Mouse (Mus musculus) layer of hippocampus, adult 2 months (tissue): ENCODE measurements around the gene Tarbp1. TPM values are rescaled to one million over a fixed set of nuclear protein-coding genes. Genes with fewer than 3 reads are reported as not detected.

Source experiments
- DNase-seq, 2 experiments: peaks; one replicate each; pipeline ENCODE4 v3.0.0; 2022; ENCODE audit warnings: low spot score in 2 of 2
- H3K27ac ChIP-seq: fragments of 200-600 bp; 2 replicates; pipeline ENCODE4 v1.8.1; 2022
- H3K4me3 ChIP-seq: fragments of 200-600 bp; 2 replicates; pipeline ENCODE4 v1.8.1; 2022; ENCODE audit warnings: mild to moderate bottlenecking
- CTCF ChIP-seq: fragments of 200-600 bp; conservative IDR thresholded peaks from 2 replicates; pipeline ENCODE4 v1.8.1; 2022; ENCODE audit warnings: antibody characterized with exemption, mild to moderate bottlenecking, moderate library complexity
- total RNA-seq, 2 experiments: library from RNA; stranded (reverse); gene quantifications; 2 replicates each; pipeline ENCODE4 v1.2.3; 2021

The Tarbp1 gene
- total RNA-seq, 2 experiments from 2014 or later, result 4.6 to 4.9 TPM

DNA sequence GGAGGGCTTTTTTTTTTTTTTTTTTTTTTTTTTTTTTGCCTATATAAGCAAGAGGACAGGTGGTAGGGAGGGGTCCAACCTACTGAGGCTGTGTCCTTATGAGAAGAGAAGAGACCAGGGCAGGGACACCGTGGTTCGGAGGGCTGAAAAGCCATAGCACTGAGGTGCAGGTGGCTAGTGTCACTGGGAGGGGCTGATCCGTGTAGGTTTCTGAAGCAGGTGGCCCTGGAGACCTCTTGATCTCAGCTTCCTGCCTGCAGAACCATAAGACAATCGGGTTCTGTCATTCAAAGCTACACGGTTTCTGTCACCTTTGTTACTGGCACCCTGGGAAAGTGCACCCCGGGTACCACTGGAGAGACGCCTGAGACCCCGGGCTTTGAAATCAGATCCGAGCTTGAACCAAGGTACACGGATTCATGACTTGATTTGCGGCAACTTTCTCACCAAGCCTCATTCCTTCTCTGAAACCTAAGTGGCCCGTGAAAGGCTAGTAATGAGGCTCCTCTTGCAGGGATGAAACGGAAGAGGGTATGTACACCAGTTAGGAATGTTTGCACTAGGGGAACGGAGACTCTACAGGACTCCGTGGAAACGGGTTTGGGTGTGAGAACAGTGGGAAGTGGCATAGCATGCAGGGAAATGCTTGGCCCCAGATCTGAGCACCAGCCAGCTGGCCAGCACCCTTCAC, 29.8 kb upstream of the Tarbp1 start:
- no peak overlapping the region for H3K4me3 ChIP-seq
- no peak overlapping the region for H3K27ac ChIP-seq
- DNase-seq, result no peak
- TF ChIP-seq CTCF, result no peak

DNA sequence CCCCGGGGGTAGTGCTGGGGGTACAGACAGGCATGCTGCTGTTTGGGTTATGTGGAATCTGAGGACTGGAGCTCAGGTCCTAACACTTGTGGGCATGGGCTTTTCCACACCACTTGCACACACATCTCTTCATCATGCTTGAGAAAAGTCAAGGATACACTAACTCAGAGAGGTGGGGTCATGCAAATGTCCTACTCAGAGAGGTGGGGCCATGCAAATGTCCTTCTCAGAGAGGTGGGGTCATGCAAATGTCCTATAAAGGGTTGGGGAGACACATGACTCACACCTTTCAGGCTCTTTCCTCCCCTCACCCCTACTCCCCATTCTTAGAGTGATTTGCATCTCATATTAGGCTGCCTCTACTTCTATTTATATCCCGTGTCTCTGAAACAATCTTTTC, 27.9 kb upstream of the Tarbp1 start:
- H3K27ac ChIP-seq, result no peak overlapping the region
- no peak for DNase-seq
- no peak for TF ChIP-seq CTCF
- H3K4me3 ChIP-seq, result no peak overlapping the region

DNA sequence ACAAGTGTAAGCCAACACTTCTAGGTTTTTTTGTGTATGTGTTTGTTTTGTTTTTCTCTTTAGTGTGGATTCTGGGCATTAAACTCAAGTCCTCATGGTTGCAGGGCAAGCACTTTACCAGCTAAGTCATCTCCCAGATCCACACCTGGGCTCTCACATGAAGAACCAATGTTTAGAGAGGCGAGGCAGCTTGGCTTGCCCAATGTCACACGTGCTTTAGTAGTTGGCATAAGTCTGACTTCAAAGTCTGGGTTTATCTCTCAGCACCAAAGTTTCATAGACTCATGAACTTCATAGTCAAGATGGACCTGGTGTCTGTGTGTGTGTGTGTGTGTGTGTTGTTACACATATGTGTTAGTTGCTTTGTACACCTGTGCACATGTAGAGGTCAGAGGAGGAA, 24.5 kb upstream of the Tarbp1 start:
- no peak overlapping the region for H3K27ac ChIP-seq

DNA sequence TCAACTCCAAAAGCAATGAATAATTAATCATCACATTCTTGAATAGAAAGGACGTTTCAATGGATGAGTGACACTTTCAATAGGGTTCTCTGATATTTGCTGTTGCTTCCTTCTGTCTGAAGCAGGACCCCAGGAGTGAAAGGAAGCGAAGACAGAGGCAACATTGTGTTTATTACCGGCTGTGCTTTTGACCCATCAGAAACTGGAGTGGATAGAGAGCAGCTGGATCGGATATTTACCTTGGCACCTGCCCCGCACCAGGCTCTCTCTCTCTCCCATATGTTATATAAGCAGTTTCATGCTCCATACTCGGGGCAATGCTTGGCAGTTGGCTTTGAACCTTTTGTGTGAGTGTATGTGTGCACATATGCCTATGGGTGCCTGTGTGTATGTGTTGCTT, 23.6 kb upstream of the Tarbp1 start:
- TF ChIP-seq CTCF, result no peak
- DNase-seq, result no peak
- no peak overlapping the region; the same call in 1 of the 2 replicates for H3K4me3 ChIP-seq
- H3K27ac ChIP-seq, result peak overlapping the region; percentile 95

More for the DNA sequence above, 24.5 kb upstream of the Tarbp1 start:
- no peak for DNase-seq
- no peak overlapping the region for H3K4me3 ChIP-seq
- TF ChIP-seq CTCF, result no peak

DNA sequence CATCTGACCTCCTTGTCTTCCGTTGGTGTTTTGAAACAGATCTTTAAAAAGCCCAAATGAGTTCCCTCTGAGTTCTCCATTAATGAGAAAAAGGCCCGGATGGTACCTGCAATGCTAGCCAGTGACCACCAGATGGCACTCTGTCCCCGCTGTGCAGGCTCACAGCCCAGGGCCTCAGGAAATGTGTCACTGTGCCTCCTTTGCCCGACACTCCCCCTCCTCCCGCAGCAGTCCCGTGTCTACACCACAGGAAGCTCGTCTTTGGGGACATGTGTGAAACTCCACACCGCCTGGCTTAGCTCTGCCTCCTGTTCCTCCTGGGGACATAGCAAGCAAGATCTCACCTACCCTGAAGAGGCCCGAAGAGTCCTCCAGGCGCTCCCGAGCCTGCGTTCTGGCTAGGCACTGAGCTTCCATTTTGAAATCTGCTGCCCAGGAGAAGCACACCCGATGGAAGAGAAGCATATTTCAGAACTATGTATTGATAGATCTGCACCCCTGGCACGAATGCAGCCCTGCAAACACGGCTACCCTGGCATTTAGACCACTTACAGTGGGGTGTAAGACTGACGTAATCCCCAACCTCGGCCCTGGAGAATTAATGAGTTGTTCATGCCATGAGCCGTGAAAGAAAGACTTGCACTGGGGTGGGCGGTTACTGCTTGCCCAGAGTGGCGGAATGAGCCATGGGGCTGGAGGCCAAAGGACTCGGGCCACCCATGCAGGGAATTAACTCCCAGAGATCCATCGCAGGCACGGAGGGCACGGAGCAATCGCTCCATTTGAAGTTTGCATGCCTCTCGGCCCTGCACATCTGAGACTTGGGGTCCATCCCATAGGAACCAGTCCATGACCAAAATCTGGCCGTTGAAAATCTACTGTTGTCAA, 22.9 kb upstream of the Tarbp1 start:
- DNase-seq, result peak; percentile 93 to 96
- peak; percentile 100 for TF ChIP-seq CTCF
- H3K27ac ChIP-seq, result peak overlapping the region; percentile 95
- peak overlapping the region; percentile 53 for H3K4me3 ChIP-seq

DNA sequence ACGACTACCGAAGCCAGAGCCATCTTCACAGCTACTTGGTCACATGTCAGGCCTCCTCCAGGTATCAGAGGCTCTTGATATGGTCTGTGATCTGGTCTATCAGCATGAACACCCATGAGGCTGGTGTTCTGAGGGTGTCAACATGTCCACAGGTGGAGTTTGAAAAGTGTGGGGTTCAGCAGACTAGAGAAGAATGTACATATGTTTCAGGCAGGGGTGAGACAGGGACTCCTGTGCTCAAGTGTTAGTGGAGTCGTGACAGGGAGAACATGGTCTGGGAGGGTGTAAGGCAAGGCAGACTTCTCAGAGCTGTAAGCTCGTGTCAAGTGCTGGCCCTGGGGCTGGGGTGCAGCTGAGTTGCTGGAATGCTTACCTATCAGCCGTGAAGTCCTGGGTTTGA, 22.1 kb upstream of the Tarbp1 start:
- Histone ChIP-seq H3K4me3 (no peak overlapping the region), H3K27ac (peak overlapping the region; percentile 95)
- TF ChIP-seq CTCF, result no peak
- no peak for DNase-seq

DNA sequence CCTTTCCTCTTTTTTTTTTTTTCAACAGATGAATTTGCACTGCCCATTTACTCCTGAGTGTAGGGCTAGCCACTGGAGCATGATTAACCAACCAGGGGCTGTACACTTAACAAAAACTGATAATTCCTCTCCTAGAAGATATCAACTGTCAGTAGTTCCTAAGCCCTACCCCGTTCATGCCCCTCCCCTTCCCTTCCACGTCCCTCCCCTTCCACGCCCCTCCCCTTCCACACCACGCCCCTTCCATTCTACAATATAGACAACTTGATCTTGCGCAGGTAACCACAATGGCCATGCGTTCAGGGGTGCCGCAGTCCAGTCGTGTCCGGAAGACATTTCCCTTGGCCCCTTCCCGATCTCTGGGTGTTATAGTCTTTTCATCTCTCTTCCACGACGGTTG, 20.6 kb upstream of the Tarbp1 start:
- DNase-seq, result no peak
- no peak overlapping the region for H3K27ac ChIP-seq
- no peak for TF ChIP-seq CTCF
- no peak overlapping the region for H3K4me3 ChIP-seq

DNA sequence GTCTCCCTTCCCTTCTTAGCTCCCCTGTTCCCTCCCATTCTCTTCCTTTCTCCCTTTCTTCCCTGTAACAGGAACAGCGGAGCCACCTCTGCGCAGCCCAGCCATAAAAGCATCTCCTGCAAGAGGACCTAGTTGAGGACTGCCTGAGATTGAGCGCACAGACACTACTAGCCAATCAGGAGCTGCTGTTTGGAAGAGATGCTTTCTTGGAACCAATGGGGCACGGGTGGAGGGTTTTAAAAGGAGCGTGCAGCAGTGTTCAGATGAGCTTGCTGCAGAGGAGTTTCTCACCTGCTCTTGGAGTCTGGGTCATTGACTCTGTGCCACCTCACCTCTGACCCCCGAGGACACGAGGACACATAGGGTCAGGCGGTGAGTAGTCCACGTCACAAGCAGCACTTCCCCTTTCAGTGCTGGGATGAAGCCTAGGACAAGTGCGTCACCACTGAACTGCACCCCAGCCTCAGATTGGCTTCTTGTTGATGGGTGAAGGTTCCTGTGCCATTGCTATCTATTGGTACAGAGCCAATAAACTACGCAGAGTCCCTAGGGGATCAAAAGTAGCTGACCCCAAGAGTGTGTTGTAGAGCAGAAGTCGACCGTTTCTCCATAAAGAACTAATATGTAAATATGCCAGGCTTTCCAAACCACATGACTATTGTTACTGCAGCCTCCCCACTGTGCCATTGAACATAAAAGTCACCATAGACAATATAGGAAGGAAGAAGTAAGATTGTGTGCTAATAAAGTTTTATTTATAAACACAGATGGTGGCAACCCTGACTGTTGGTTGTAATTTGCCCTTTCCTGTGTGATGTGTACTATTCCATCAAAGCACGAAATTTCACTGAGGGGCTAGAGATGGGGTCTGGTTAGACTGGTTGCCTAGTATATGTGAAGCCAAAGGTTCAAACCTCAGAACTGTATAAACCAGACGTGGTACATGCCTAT, 19.6 kb upstream of the Tarbp1 start:
- TF ChIP-seq CTCF, result no peak
- no peak overlapping the region for H3K27ac ChIP-seq
- DNase-seq, result no peak
- H3K4me3 ChIP-seq, result no peak overlapping the region

DNA sequence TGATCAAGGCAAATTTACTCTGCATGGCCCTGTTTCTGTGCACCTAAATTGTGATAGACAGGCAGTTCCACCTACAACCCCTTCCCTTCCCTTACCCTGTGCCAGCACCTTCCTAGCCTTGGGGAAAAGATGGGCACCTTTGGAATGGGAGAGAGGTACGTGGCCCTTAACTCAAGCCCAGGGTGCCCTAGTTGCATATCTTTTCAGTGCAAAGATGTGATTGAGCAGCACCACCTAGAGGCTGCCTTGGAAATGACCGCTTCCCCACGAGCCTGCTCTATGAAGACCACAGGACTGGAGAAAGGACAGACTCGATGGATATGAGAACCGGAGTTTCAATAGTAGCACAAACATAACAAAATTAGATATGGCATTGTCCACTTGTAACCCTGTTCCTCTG, 8.1 kb upstream of the Tarbp1 start:
- peak; percentile 55 to 83 for DNase-seq
- Histone ChIP-seq H3K27ac (no peak overlapping the region), H3K4me3 (no peak overlapping the region)
- peak; percentile 96 for TF ChIP-seq CTCF

DNA sequence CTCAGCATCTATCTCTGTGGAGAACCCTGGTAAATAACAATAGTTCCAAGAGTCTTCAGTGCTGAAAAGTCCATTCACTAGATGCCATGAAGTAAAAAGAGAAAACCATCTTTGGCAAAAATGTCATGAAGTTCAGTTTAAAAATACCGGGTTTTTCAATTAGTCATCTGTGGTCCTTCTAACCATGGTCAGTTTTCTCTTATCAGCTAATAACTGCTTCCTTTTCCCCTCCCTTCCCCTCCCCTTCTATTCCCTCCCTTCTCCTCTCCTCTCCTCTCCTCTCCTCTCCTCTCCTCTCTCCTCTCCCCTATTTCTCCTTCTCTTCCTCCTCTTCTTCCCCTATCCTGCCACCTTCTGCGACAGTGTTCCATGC, 7.5 kb upstream of the Tarbp1 start:
- TF ChIP-seq CTCF, result no peak
- DNase-seq, result no peak
- H3K27ac ChIP-seq, result no peak overlapping the region
- no peak overlapping the region for H3K4me3 ChIP-seq

DNA sequence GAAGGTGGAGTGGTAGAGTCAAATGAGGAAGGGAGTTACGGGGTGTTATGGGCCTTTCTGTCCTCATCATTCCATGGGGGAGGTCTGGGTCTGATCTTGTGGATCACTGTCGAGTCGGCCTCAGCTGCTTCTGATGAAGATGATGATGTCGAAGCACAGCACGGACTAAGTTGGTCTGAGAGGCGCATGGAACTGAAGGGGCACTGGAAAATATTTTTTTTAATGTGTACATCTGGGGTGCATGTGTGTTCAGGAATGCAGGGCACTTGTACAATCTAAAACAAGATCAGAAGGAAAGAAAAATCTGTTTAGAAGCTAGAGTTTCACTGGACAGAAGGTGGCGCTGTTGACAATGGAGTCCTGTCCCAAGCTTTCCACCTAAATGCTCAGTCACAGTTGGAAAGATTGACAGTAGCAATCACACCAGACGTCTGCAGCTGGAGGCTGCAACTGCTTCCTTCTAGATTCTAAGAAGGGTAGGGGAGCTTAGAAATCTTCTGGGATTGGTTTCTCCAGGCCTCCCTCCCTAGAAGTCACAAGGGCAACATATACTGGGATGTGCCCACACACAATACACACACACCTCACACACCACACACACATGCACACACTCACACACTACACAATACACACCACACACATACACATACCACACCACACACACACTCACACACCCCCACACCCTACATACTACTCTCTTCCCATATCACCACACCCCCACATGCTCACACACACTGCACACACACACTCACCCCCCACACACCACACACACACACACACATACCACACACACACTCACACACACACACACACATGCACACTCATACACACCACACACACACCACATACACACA, 6.9 kb upstream of the Tarbp1 start:
- H3K4me3 ChIP-seq, result no peak overlapping the region
- no peak overlapping the region for H3K27ac ChIP-seq
- peak; percentile 91 for TF ChIP-seq CTCF
- peak; percentile 53 to 73 for DNase-seq

DNA sequence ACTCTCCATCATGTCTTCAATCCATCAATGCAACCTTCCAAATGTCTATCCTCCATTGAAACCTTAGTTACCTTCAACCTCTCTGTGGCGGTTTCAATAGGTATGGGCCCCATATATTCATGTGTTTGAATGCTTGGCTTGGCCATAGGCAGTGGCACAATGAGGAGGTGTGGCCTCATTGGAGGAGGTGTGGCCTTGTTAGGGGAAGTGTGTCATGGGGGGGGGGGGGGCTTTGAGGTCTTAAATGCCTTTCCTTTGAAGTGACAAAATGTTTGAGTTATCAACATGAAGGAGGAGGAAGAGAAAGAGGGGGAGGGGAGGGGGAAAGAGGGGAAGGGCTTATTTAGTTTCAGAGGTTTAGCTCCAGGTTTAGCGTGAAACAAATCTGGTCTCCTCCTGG, 5.5 kb upstream of the Tarbp1 start:
- no peak overlapping the region for H3K27ac ChIP-seq
- no peak overlapping the region for H3K4me3 ChIP-seq
- no peak for DNase-seq
- no peak for TF ChIP-seq CTCF
